Mouse (Mus musculus): Measurements from ENCODE around the gene Frs3.

DNA sequence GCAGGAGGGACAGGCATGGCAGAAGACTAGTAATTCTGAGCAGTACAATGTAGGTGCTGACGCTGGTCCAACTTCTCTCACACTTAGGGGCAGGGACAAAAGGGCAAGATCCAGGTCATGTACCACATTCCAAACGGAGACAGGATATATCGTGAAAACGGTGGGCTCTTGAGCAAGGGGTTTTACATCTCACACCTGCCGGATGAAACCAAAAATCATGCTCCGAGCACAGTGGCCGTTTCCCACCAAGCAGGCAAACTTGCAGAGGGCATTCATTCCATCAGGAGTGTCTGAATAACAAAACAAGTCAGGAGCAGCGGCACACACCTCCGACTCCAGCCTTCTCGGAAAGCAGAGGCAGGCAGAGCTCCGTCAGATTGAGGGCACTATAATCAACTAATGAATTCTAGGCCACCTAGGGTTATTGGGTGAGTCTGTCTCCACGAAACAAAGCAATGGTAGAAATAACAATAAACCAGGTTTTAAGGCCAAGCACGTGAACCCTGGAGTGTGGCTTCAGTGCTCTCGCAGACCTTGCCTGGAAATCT, 46.8 kb downstream of the Frs3 start:
- TF ChIP-seq CTCF (IDR thresholded peaks at IDR 0.05; ENCODE audit: low read depth): no peak
- no peak for TF ChIP-seq EP300 (IDR thresholded peaks at IDR 0.05; ENCODE audit: low read depth)

All from liver, embryonic 14.5 days (tissue).